ENCODE assay signal across 21 mouse cellular contexts in the genomic region with DNA sequence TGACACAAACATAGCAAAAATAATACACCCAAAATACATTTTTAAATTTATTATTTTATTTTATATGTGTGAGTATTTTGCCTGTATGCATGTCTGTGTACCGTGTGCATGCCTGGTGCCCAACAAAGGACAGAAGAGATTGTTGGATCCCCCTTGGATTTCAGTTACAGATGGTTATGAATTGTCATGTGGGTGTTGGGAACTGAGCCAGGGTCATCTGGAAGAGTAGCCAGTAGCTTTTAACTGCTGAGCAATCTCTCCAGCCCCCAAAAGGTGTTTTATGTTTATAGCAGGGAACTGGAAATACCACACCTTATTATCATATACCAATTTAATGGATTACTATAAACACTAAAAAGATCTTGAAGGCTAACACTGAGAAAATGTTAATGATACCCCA.
A peak's percentile ranks its signal among the peaks of the same experiment; 100 is the strongest.
DNase-seq lines count a peak whose midpoint lies in the region; ATAC-seq and TF ChIP-seq lines count a peak whose summit lies in the region.
"Had no signal": no experiment of that assay in that cellular context is flagged by ENCODE, and none has a peak within 500 bp of the region (broad histone marks: within the 10 kb centered on the region; RNA-seq: fewer than 3 reads in every experiment).

No protein-coding gene starts in this region.

- no peaks in the 10 kb centered on the region for H3K27me3 ChIP-seq in hindbrain, postnatal 0 days (ENCODE audit: insufficient read depth, low read length)
- no peaks in the 10 kb centered on the region for H3K27me3 ChIP-seq in hindbrain, embryonic 13.5 days
- H3K27me3 ChIP-seq in midbrain, postnatal 0 days (ENCODE audit: insufficient read depth, low read length) = no peaks in the 10 kb centered on the region
- no peaks in the 10 kb centered on the region for H3K27me3 ChIP-seq in midbrain, embryonic 14.5 days (ENCODE audit: control insufficient read depth, insufficient read depth, low read length)
- H3K27me3 ChIP-seq: CH12.LX; embryonic facial prominence, embryonic 12.5 days; forebrain, embryonic 13.5 days; forebrain, embryonic 15.5 days; Patski had no signal

- H3K4me3 ChIP-seq in hindbrain, postnatal 0 days (ENCODE audit: low read length) = no peak overlapping the region
- H3K4me3 ChIP-seq in hindbrain, embryonic 13.5 days = no peak overlapping the region
- no peak overlapping the region for H3K4me3 ChIP-seq in midbrain, postnatal 0 days (ENCODE audit: low read depth, low read length)
- H3K4me3 ChIP-seq in midbrain, embryonic 14.5 days (replicated peaks; ENCODE audit: low read depth, low read length) = no peak overlapping the region
- H3K4me3 ChIP-seq: embryonic facial prominence, embryonic 10.5 days; embryonic facial prominence, embryonic 12.5 days; forebrain, embryonic 13.5 days; forebrain, embryonic 15.5 days had no signal

- no peaks in the 10 kb centered on the region for H3K4me1 ChIP-seq in hindbrain, postnatal 0 days (ENCODE audit: insufficient read depth, low read length)
- H3K4me1 ChIP-seq in hindbrain, embryonic 13.5 days (replicated peaks) = no peaks in the 10 kb centered on the region
- no peaks in the 10 kb centered on the region for H3K4me1 ChIP-seq in midbrain, postnatal 0 days (ENCODE audit: insufficient read depth, low read length)
- no peaks in the 10 kb centered on the region for H3K4me1 ChIP-seq in midbrain, embryonic 14.5 days (ENCODE audit: control insufficient read depth, insufficient read depth, low read length)
- H3K4me1 ChIP-seq: forebrain, embryonic 13.5 days; forebrain, embryonic 15.5 days had no signal

- no peak for ATAC-seq in hindbrain, postnatal 0 days
- no peak for ATAC-seq in hindbrain, embryonic 13.5 days (ENCODE audit: low FRiP score)
- no peak for ATAC-seq in midbrain, postnatal 0 days (ENCODE audit: low FRiP score)
- no peak for ATAC-seq in midbrain, embryonic 14.5 days (ENCODE audit: low FRiP score, low TSS enrichment)
- ATAC-seq: activated CD4-positive, CD25-positive, alpha-beta regulatory T cell, adult 4 months; CD4-positive, CD25-positive, alpha-beta regulatory T cell, adult 4 months; forebrain, embryonic 13.5 days; forebrain, embryonic 15.5 days; forebrain, postnatal 0 days; Patski had no signal

- peak; percentile 14 for DNase-seq in adrenal gland, adult 2 months
- DNase-seq in adrenal gland, postnatal 14 days = no peak
- DNase-seq in cerebellum, postnatal 10 days = peak; percentile 72 to 78
- DNase-seq in cerebellum, adult 8-10 months = no peak
- DNase-seq in hindbrain, postnatal 0 days (ENCODE audit: low spot score) = peak; percentile 47
- DNase-seq in midbrain, postnatal 0 days (ENCODE audit: low spot score) = peak; percentile 19
- no peak for DNase-seq in midbrain, embryonic 14.5 days
- DNase-seq: adrenal gland, postnatal 10 days; B cell, adult 2 months; cerebellum, adult 11-12 months; forebrain, postnatal 0 days had no signal

- no peaks in the 10 kb centered on the region for H3K9me3 ChIP-seq in hindbrain, postnatal 0 days (ENCODE audit: low read length)
- no peaks in the 10 kb centered on the region for H3K9me3 ChIP-seq in hindbrain, embryonic 13.5 days
- no peaks in the 10 kb centered on the region for H3K9me3 ChIP-seq in midbrain, postnatal 0 days (ENCODE audit: low read length)
- H3K9me3 ChIP-seq in midbrain, embryonic 14.5 days (ENCODE audit: control insufficient read depth, low read length) = no peaks in the 10 kb centered on the region
- H3K9me3 ChIP-seq: embryonic facial prominence, embryonic 10.5 days; embryonic facial prominence, embryonic 12.5 days; forebrain, embryonic 13.5 days; forebrain, embryonic 15.5 days; G1E had no signal

- no peak overlapping the region for H3K9ac ChIP-seq in hindbrain, postnatal 0 days (replicated peaks; ENCODE audit: low read length)
- no peak overlapping the region for H3K9ac ChIP-seq in hindbrain, embryonic 13.5 days
- no peak overlapping the region for H3K9ac ChIP-seq in midbrain, postnatal 0 days (replicated peaks; ENCODE audit: low read length, poor library complexity, severe bottlenecking)
- H3K9ac ChIP-seq in midbrain, embryonic 14.5 days (replicated peaks; ENCODE audit: low read length) = no peak overlapping the region
- H3K9ac ChIP-seq: embryonic facial prominence, embryonic 12.5 days; forebrain, embryonic 13.5 days; forebrain, embryonic 15.5 days; forebrain, postnatal 0 days had no signal

- peaks cover 5% of the 10 kb centered on the region; the same call in 1 of the 2 replicates for H3K36me3 ChIP-seq in hindbrain, postnatal 0 days (ENCODE audit: insufficient read depth, low read length)
- peaks cover 21% of the 10 kb centered on the region for H3K36me3 ChIP-seq in hindbrain, embryonic 13.5 days
- H3K36me3 ChIP-seq in midbrain, postnatal 0 days (ENCODE audit: insufficient read depth, low read length) = peaks cover 19% of the 10 kb centered on the region; the same call in 1 of the 2 replicates
- H3K36me3 ChIP-seq in midbrain, embryonic 14.5 days (ENCODE audit: control insufficient read depth, insufficient read depth, low read length) = peaks cover 14% of the 10 kb centered on the region; the same call in 1 of the 2 replicates

- TF ChIP-seq CTCF in hindbrain, postnatal 0 days (IDR thresholded peaks at IDR 0.05; ENCODE audit: low read depth) = no peak
- TF ChIP-seq CTCF in midbrain, postnatal 0 days (IDR thresholded peaks at IDR 0.05) = no peak

- 67% methylated on average over 1 of the region's 1 CpGs for WGBS in hindbrain, postnatal 0 days
- 88% methylated on average over 1 of the region's 1 CpGs for WGBS in hindbrain, embryonic 13.5 days
- WGBS in midbrain, postnatal 0 days = 97% methylated on average over 1 of the region's 1 CpGs
- WGBS in midbrain, embryonic 14.5 days = 91% methylated on average over 1 of the region's 1 CpGs

- no peak overlapping the region for H3K4me2 ChIP-seq in hindbrain, postnatal 0 days (ENCODE audit: low read depth, low read length)
- H3K4me2 ChIP-seq in hindbrain, embryonic 13.5 days = no peak overlapping the region
- no peak overlapping the region for H3K4me2 ChIP-seq in midbrain, postnatal 0 days (ENCODE audit: low read depth, low read length, poor library complexity, severe bottlenecking)
- no peak overlapping the region for H3K4me2 ChIP-seq in midbrain, embryonic 14.5 days (ENCODE audit: low read length)
- H3K4me2 ChIP-seq: embryonic facial prominence, embryonic 12.5 days; forebrain, embryonic 13.5 days; forebrain, embryonic 15.5 days had no signal

- no peak overlapping the region for H3K27ac ChIP-seq in hindbrain, postnatal 0 days
- no peak overlapping the region for H3K27ac ChIP-seq in hindbrain, embryonic 13.5 days
- no peak overlapping the region for H3K27ac ChIP-seq in midbrain, postnatal 0 days (ENCODE audit: low read depth, low read length)
- H3K27ac ChIP-seq in midbrain, embryonic 14.5 days (replicated peaks; ENCODE audit: low read depth, low read length) = no peak overlapping the region
- H3K27ac ChIP-seq: embryonic facial prominence, embryonic 10.5 days; embryonic facial prominence, embryonic 12.5 days; forebrain, embryonic 13.5 days; forebrain, embryonic 15.5 days had no signal

Comparison
In these comparisons a context has a peak if more than half of its experiments do, and no peak if none do; other contexts are left out.
1. DNase-seq: peak in adrenal gland, adult 2 months (single experiment), cerebellum, postnatal 10 days (2 of 2), hindbrain, postnatal 0 days (single experiment) and midbrain, postnatal 0 days (single experiment); none in adrenal gland, postnatal 14 days (single experiment), cerebellum, adult 8-10 months (single experiment) and midbrain, embryonic 14.5 days (single experiment).